14 mouse cellular contexts compared by ENCODE assay signal in genomic region chr6:117670792-117671525, GRCm38 (mm10).
A peak's percentile ranks its signal among the peaks of the same experiment; 100 is the strongest.
DNase-seq lines count a peak whose midpoint lies in the region; ATAC-seq and TF ChIP-seq lines count a peak whose summit lies in the region.
"Had no signal": no experiment of that assay in that cellular context is flagged by ENCODE, and none has a peak within 500 bp of the region (broad histone marks: within the 10 kb centered on the region; RNA-seq: fewer than 3 reads in every experiment).

No protein-coding gene starts in this region.

- WGBS in forebrain, embryonic 10.5 days = 69% methylated on average over 17 of the region's 17 CpGs
- WGBS in forebrain, embryonic 13.5 days = 81% methylated on average over 17 of the region's 17 CpGs
- 85% methylated on average over 17 of the region's 17 CpGs for WGBS in liver, adult 2 months
- 22% methylated on average over 17 of the region's 17 CpGs for WGBS in embryonic facial prominence, embryonic 12.5 days
- 26% methylated on average over 17 of the region's 17 CpGs for WGBS in limb, embryonic 11.5 days

- H3K79me2 ChIP-seq in liver, adult 2 months (ENCODE audit: control insufficient read depth, insufficient read depth, low read length) = no peaks in the 10 kb centered on the region

- no peak for TF ChIP-seq CTCF in liver, adult 2 months (IDR thresholded peaks at IDR 0.05; ENCODE audit: low read depth, low read length)

- TF ChIP-seq POLR2A in liver, adult 2 months (IDR thresholded peaks at IDR 0.05; ENCODE audit: extremely low read depth, insufficient read depth, low read length) = no peak

- DNase-seq in forebrain, embryonic 10.5 days (ENCODE audit: extremely low spot score, low spot score) = no peak
- DNase-seq in liver, adult 2 months (ENCODE audit: extremely low read depth, low read depth, low spot score) = no peak
- DNase-seq in liver = no peak
- DNase-seq in limb, embryonic 11.5 days (ENCODE audit: low spot score) = peak; percentile 57
- DNase-seq in urinary bladder, adult 18-20 months (ENCODE audit: low spot score in 2 of 2) = no peak
- DNase-seq: adrenal gland, postnatal 25 days; gastrocnemius, postnatal 14 days; lung, adult 18-20 months; retina, postnatal 1 day had no signal

- H3K4me3 ChIP-seq in forebrain, embryonic 10.5 days = no peak overlapping the region
- no peak overlapping the region for H3K4me3 ChIP-seq in forebrain, embryonic 13.5 days
- no peak overlapping the region for H3K4me3 ChIP-seq in liver, adult 2 months (ENCODE audit: insufficient read depth, low read depth, low read length)
- no peak overlapping the region for H3K4me3 ChIP-seq in embryonic facial prominence, embryonic 12.5 days
- no peak overlapping the region for H3K4me3 ChIP-seq in limb, embryonic 11.5 days (ENCODE audit: low read depth, low read length)
- H3K4me3 ChIP-seq: midbrain, embryonic 10.5 days had no signal

- no peaks in the 10 kb centered on the region for H3K36me3 ChIP-seq in forebrain, embryonic 10.5 days (replicated peaks)
- no peaks in the 10 kb centered on the region for H3K36me3 ChIP-seq in forebrain, embryonic 13.5 days (ENCODE audit: poor library complexity, severe bottlenecking)
- no peaks in the 10 kb centered on the region for H3K36me3 ChIP-seq in liver, adult 2 months (ENCODE audit: control insufficient read depth, insufficient read depth, low read length)
- no peaks in the 10 kb centered on the region for H3K36me3 ChIP-seq in embryonic facial prominence, embryonic 12.5 days
- H3K36me3 ChIP-seq in limb, embryonic 11.5 days (ENCODE audit: control insufficient read depth, insufficient read depth, low read length) = no peaks in the 10 kb centered on the region
- H3K36me3 ChIP-seq: midbrain, embryonic 10.5 days had no signal

- H3K27ac ChIP-seq in forebrain, embryonic 10.5 days = peak overlapping the region; percentile 41; the same call in 1 of the 2 replicates
- no peak overlapping the region for H3K27ac ChIP-seq in forebrain, embryonic 13.5 days
- peak overlapping the region; percentile 31 for H3K27ac ChIP-seq in liver, adult 2 months (replicated peaks; ENCODE audit: insufficient read depth, low read depth, low read length)
- peak overlapping the region; percentile 85 for H3K27ac ChIP-seq in embryonic facial prominence, embryonic 12.5 days
- H3K27ac ChIP-seq in limb, embryonic 11.5 days (replicated peaks; ENCODE audit: low read depth, low read length) = peak overlapping the region; percentile 52; the same call in 1 of the 2 replicates
- H3K27ac ChIP-seq: hindbrain, postnatal 0 days; midbrain, embryonic 10.5 days had no signal

- no peak for ATAC-seq in forebrain, embryonic 13.5 days
- ATAC-seq in embryonic facial prominence, embryonic 12.5 days (ENCODE audit: insufficient number of reproducible peaks, insufficient read depth, low FRiP score, low TSS enrichment) = no peak
- ATAC-seq in limb, embryonic 11.5 days (ENCODE audit: insufficient number of reproducible peaks, low FRiP score, low TSS enrichment, low read depth) = no peak
- no peak for ATAC-seq in activated CD4-positive, CD25-positive, alpha-beta regulatory T cell, adult 4 months
- ATAC-seq: hindbrain, postnatal 0 days had no signal

- no peaks in the 10 kb centered on the region for H3K27me3 ChIP-seq in forebrain, embryonic 10.5 days (ENCODE audit: poor library complexity, severe bottlenecking)
- H3K27me3 ChIP-seq in forebrain, embryonic 13.5 days = no peaks in the 10 kb centered on the region
- no peaks in the 10 kb centered on the region for H3K27me3 ChIP-seq in liver, adult 2 months (ENCODE audit: control insufficient read depth, insufficient read depth, low read length)
- no peaks in the 10 kb centered on the region for H3K27me3 ChIP-seq in embryonic facial prominence, embryonic 12.5 days
- H3K27me3 ChIP-seq in limb, embryonic 11.5 days (ENCODE audit: control insufficient read depth, insufficient read depth, low read length) = no peaks in the 10 kb centered on the region

- no peak overlapping the region for H3K4me2 ChIP-seq in forebrain, embryonic 13.5 days
- H3K4me2 ChIP-seq in embryonic facial prominence, embryonic 12.5 days (replicated peaks) = 0 out of 2 replicates have a peak overlapping the region, but pooled peaks have one; percentile 15
- H3K4me2 ChIP-seq in limb, embryonic 11.5 days (ENCODE audit: low read depth, severe bottlenecking) = no peak overlapping the region

- H3K4me1 ChIP-seq in forebrain, embryonic 10.5 days = peaks cover 22% of the 10 kb centered on the region
- no peaks in the 10 kb centered on the region for H3K4me1 ChIP-seq in forebrain, embryonic 13.5 days
- no peaks in the 10 kb centered on the region for H3K4me1 ChIP-seq in liver, adult 2 months (ENCODE audit: control insufficient read depth, insufficient read depth, low read length)
- H3K4me1 ChIP-seq in embryonic facial prominence, embryonic 12.5 days = peaks cover 28% of the 10 kb centered on the region
- peaks cover 18% of the 10 kb centered on the region for H3K4me1 ChIP-seq in limb, embryonic 11.5 days (ENCODE audit: control insufficient read depth, insufficient read depth, low read length)

- H3K9ac ChIP-seq in forebrain, embryonic 13.5 days = no peak overlapping the region
- H3K9ac ChIP-seq in liver, adult 2 months (ENCODE audit: low read depth, low read length) = no peak overlapping the region
- H3K9ac ChIP-seq in embryonic facial prominence, embryonic 12.5 days = no peak overlapping the region
- no peak overlapping the region for H3K9ac ChIP-seq in limb, embryonic 11.5 days (ENCODE audit: low read length)

- no peaks in the 10 kb centered on the region for H3K9me3 ChIP-seq in forebrain, embryonic 10.5 days
- H3K9me3 ChIP-seq in forebrain, embryonic 13.5 days (replicated peaks) = no peaks in the 10 kb centered on the region
- H3K9me3 ChIP-seq in embryonic facial prominence, embryonic 12.5 days = no peaks in the 10 kb centered on the region
- H3K9me3 ChIP-seq in limb, embryonic 11.5 days (ENCODE audit: control insufficient read depth, low read length) = no peaks in the 10 kb centered on the region
- H3K9me3 ChIP-seq: midbrain, embryonic 10.5 days had no signal
